Mouse (Mus musculus) cortical plate, adult 2 months (tissue): Measurements from ENCODE around the gene Rbl1. TPM values are rescaled to one million over a fixed set of nuclear protein-coding genes. Genes with fewer than 3 reads are reported as not detected.

Experiments
- H3K27ac ChIP-seq: fragments of 200-500 bp; 2 replicates; pipeline ENCODE4 v1.5.1; 2012; ENCODE audit warnings: low read length, control low read depth, inconsistent platforms; ENCODE audit not compliant: insufficient read depth
- H3K4me1 ChIP-seq: fragments of 200-500 bp; 2 replicates; pipeline ENCODE4 v1.6.1; 2011; ENCODE audit warnings: low read length; ENCODE audit not compliant: control insufficient read depth, insufficient read depth
- H3K4me3 ChIP-seq: fragments of 200-500 bp; 2 replicates; pipeline ENCODE4 v1.5.1; 2011; ENCODE audit warnings: mild to moderate bottlenecking, low read length, control low read depth; ENCODE audit not compliant: insufficient read depth
- CTCF ChIP-seq: fragments of 200-500 bp; IDR thresholded peaks from 2 replicates; pipeline ENCODE4 v1.5.1; 2011; ENCODE audit warnings: mild to moderate bottlenecking, control low read depth, low read length; ENCODE audit not compliant: insufficient read depth; ENCODE audit errors: extremely low read depth
- POLR2A ChIP-seq: fragments of 200-500 bp; IDR thresholded peaks from 2 replicates; pipeline ENCODE4 v1.6.1; 2011; ENCODE audit warnings: mild to moderate bottlenecking, low read length, control low read depth; ENCODE audit not compliant: insufficient read depth; ENCODE audit errors: extremely low read depth
- polyA plus RNA-seq: library from polyadenylated mRNA; depleted of rRNA; stranded (reverse); fragments of >200 nt; gene quantifications from 2 replicates; pipeline ENCODE4 v1.2.3, GENCODE M21; 2012; rRNA removed

Gene Rbl1
- polyA plus RNA-seq, 1 experiment: 2.0 TPM

DNA sequence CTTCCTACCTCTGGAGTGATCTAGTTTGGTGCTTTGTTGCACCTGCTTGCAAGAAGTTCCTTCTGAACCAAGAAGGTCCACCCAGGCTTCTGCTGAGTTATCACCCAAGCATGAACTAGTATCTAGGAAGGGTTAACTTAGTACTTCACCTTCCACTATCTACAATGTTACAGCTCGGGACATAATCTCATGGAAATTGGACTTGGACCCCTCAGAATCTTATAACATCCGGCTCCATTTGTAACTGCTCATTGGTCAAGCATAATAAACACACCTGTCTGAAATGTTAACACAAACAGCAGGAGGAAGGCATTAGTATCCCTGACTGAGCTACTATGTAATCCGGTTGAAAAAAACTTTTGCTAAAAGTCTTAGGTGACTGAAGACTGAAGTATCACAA is 77.0 kb downstream of the Rbl1 start:
- Histone ChIP-seq H3K4me1 (no peaks in the 10 kb centered on the region), H3K27ac (no peak overlapping the region), H3K4me3 (no peak overlapping the region)
- TF ChIP-seq CTCF (no peak), POLR2A (no peak)

DNA sequence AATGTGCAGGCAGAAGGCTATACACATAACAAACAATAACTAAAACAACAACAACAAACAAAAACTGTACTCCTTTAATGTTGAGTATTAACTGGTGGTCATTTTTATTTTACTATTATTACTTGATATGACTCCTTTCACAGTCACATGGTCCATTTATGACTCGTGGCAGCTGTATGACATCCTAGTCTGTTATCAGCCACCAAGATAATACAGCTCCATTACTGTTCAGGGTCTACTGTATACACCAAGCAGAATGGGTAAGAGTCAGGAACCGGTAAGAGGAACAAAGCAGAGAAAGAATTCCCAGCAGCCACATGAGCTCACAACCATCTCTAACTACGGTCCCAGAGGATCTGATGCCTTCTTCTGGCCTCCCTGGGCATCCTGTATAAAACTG is 79.1 kb downstream of the Rbl1 start:
- TF ChIP-seq CTCF: no peak
- no peak for TF ChIP-seq POLR2A
- Histone ChIP-seq H3K4me1 (no peaks in the 10 kb centered on the region), H3K27ac (no peak overlapping the region), H3K4me3 (no peak overlapping the region)

DNA sequence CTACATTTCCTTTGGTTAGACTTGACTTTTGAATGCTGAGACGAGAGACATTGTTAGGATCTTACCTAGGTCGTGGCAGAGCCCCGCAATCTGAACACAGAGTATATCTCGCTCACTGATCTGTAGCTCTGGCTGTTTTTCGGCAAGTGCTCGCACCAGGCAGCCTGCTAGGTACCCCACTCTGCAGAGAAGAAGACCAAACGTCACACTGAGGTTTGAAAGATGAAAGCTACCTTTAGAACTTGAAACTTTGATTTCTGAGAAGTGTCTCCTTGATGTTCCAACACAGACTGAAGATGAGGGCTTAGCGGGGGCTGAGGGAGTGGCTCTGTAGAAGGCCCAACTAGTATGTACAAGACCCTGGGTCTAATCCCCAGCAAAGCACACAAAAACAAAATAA is 82.6 kb downstream of the Rbl1 start:
- H3K4me3 ChIP-seq: no peak overlapping the region
- H3K27ac ChIP-seq: no peak overlapping the region
- TF ChIP-seq CTCF (no peak), POLR2A (no peak)
- H3K4me1 ChIP-seq: no peaks in the 10 kb centered on the region

DNA sequence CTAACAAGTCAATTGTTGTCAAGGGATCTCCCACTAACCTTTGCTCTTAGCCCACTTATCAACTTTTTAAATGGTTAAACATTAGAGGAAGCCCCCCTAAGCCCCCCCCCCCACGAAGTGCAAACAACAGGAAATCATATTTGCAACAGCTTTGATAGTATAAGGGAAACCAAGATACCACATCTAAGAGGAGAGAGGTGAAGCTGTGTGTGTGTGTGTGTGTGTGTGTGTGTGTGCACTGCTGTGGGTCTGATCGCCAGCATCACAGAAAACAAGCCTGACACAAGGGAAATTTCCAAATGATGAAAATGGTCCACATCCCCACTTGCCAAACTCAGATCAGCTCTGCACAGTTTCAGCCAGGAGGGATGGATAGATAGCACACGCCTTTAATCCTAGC is 85.3 kb downstream of the Rbl1 start:
- Histone ChIP-seq H3K4me3 (no peak overlapping the region), H3K4me1 (no peaks in the 10 kb centered on the region), H3K27ac (no peak overlapping the region)
- TF ChIP-seq CTCF (no peak), POLR2A (no peak)

DNA sequence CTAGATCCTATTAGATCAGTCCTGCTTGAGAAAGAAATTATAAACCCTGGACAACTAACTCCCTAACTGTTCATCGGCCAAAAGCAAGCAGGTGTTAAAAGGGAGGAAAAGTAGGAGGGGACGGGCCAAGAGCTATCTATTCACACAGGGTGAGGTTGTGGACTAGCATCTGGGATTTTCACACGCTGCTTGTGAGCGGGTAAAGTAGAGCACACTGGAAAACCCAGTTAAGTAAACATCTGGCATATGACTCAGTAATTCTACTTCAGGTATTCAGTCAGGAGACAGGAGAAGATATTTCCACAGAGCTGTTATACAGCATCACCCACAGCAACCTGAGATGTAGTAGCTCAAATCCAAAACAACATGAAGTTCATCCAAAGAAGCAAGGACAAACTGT is 85.8 kb downstream of the Rbl1 start:
- Histone ChIP-seq H3K4me3 (no peak overlapping the region), H3K27ac (no peak overlapping the region), H3K4me1 (no peaks in the 10 kb centered on the region)
- no peak for TF ChIP-seq POLR2A
- TF ChIP-seq CTCF: no peak

DNA sequence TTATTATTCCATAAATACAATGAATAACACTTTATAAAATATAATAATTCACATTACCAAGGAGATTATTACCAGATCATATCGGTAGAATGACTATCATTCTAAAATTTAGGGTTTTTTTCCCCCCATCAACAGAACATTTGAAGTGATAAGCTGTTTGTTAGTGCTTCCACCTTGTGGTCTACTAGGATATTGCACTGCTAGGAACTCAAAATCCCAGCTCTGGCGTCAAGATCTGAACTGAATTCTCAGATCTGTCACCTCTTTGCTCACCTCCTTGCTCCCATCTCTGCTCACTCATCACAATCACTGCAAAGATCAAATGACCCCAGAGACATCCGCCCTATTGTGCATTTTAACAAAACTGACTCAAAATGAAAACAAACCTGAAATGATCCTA is 87.4 kb downstream of the Rbl1 start:
- Histone ChIP-seq H3K27ac (no peak overlapping the region), H3K4me3 (no peak overlapping the region), H3K4me1 (no peaks in the 10 kb centered on the region)
- TF ChIP-seq CTCF: peak; percentile 48; the same call in 1 of the 2 replicates
- TF ChIP-seq POLR2A: no peak

DNA sequence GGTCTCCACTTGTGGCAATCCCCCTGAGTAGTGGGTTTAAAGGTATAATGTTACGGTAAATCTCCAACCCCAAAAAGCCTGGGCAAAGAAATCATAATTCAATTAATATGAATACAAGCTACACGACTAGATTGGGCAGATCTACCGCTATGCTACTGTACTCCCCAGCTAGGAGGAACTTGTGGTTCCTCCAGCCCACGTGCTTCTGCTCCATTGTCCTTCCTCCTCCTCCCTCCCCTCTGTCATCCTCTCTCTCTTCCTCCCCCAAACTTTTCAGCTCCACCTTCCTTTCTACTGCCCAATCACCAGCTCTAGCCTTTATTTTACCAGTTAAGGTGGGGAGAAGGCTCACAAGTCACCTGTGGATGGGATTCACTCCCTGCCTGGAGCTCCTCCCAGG is 96.1 kb downstream of the Rbl1 start:
- Histone ChIP-seq H3K27ac (no peak overlapping the region), H3K4me3 (no peak overlapping the region), H3K4me1 (no peaks in the 10 kb centered on the region)
- TF ChIP-seq CTCF: no peak
- TF ChIP-seq POLR2A: no peak

DNA sequence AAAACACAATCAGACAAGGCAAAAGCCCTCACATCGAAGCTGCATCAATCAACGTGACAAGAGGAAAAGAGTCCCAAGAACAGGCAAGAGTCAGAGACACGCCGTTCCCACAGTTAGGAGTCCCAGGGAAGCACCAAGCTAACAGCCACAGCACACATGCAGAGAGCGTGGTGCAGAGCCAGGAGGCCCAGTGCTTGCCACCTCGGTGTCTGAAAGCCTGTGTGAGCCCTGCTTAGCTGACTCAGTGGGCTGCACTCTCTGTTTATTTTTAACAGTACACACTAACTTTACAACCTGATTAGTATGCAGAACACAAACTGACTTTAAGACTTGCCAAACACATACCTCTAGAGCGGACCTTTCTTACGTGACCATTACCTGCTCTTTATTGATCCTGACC is 99.9 kb downstream of the Rbl1 start:
- no peak overlapping the region for H3K27ac ChIP-seq
- H3K4me1 ChIP-seq: no peaks in the 10 kb centered on the region
- TF ChIP-seq POLR2A (no peak), CTCF (no peak)
- no peak overlapping the region for H3K4me3 ChIP-seq

DNA sequence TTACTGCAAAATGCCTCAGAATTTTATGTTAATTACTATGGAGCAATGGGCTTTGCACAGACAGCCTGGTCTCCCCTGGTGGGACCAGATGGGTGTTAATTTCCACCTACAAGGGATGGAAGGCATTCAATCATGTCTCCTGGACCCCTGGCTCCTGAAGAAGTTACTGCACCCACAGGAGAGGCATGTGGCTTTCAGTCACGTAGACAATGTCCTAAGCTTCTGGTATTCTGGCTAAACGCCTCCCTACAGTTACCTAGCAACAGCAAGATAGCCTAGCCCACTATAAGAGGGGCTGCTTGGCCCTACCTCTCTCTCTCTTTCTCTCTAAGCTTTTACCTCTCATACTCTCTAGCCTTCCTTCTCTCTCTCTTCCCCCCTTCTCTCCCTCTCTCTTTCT is 102.1 kb downstream of the Rbl1 start:
- no peak overlapping the region for H3K27ac ChIP-seq
- TF ChIP-seq POLR2A: no peak
- no peak for TF ChIP-seq CTCF
- no peak overlapping the region for H3K4me3 ChIP-seq
- H3K4me1 ChIP-seq: no peaks in the 10 kb centered on the region

DNA sequence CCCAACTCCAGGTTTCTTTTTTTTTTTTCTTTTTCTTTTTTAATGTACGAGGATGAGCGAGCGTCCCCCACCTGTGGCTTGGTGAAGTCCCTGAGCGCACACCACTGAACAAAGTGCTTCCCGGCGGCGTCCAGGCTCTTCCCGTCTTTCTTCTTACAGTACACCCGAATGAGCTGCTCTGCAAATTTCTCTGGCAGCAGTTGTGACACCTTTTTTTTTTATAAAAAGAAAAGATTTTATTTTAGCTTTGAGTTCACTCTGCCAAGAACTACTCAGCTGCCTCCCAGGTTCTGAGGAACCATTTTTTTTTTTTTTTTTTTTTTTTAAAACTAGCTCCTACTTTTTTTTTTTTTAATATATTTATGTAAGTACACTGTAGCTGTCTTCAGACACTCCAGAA is 102.7 kb downstream of the Rbl1 start:
- no peak overlapping the region for H3K27ac ChIP-seq
- no peak for TF ChIP-seq POLR2A
- no peak for TF ChIP-seq CTCF
- no peaks in the 10 kb centered on the region for H3K4me1 ChIP-seq
- H3K4me3 ChIP-seq: no peak overlapping the region

DNA sequence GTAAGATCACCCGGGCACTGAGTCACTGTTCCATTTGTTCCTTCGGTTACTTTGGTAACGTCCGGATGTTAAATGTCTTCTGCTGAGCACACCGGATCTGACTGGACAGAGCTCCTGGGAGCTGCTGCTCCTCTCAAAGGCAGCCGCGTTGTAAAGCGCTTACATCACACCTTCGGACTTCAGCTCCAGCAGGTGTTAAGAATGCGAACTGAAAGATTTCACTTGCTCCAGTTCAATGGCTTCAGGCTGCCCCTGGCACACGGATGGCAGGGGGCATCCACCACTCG is 104.1 kb downstream of the Rbl1 start:
- Histone ChIP-seq H3K4me3 (no peak overlapping the region), H3K27ac (no peak overlapping the region), H3K4me1 (no peaks in the 10 kb centered on the region)
- no peak for TF ChIP-seq CTCF
- TF ChIP-seq POLR2A: no peak

DNA sequence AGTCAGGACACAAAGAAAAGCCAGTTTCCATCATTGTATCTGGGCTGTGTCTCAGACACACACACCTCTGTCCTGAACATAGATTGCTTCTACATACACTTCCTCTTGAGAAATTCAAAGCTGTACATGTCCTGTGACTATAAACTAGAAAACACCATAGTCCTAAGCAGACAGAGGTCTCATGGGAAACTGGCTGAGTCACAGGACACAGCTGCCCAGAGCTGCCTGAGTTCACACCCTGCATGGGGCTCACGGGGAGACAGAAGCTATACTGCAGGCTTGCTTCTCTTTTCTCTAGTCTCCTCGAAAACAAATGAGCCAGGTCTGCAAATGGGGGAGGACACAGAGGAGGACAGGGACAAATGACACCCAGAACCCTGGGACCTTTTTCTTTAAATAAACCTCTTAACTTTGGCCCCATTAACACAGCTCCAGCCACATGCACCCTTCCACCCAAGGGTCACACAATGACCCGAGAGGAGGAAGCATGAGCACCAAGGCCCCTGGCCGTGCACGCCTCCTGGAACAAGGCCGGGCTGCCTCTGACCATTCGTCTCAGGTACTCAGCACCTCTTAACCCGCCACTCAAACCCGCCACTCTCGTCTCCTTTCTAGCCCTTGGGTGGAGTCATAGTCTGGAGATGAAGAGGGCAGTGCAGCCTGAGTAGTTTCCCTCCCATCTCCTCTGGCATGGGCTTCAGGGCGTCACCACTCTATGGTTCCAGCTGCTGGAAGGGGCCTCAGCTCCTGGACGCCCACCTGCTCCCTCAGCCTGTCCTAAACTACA is 104.6 kb downstream of the Rbl1 start:
- no peaks in the 10 kb centered on the region for H3K4me1 ChIP-seq
- no peak overlapping the region for H3K4me3 ChIP-seq
- TF ChIP-seq POLR2A (no peak), CTCF (no peak)
- H3K27ac ChIP-seq: no peak overlapping the region

Other genes with a start within 250 kb of the Rbl1 start
- 585 and 611 TPM in 2 replicates for gene Ndrg3, start 212.5 kb downstream of the Rbl1 start, polyA plus RNA-seq
- gene Dsn1, start 197.4 kb downstream of the Rbl1 start, polyA plus RNA-seq: 5.4 and 5.8 TPM in 2 replicates
- gene Soga1, start 125.3 kb downstream of the Rbl1 start, polyA plus RNA-seq: 5.8 and 6.8 TPM in 2 replicates
- gene Tldc2, start 117.5 kb downstream of the Rbl1 start, polyA plus RNA-seq: not detected in 2 replicates
- gene Samhd1, start 69.3 kb downstream of the Rbl1 start, polyA plus RNA-seq: 14.7 and 15.9 TPM in 2 replicates
- 118 and 119 TPM in 2 replicates for gene Rpn2, start 74.5 kb upstream of the Rbl1 start, polyA plus RNA-seq
- 1.3 and 1.5 TPM in 2 replicates for gene Mroh8, start 75.0 kb upstream of the Rbl1 start, polyA plus RNA-seq
- gene Ghrh, start 143.0 kb upstream of the Rbl1 start, polyA plus RNA-seq: 0.53 TPM in 1 of 2 replicates, not detected in the other
- gene Manbal, start 163.1 kb upstream of the Rbl1 start, polyA plus RNA-seq: 101 and 108 TPM in 2 replicates
- gene Src, start 213.9 kb upstream of the Rbl1 start, polyA plus RNA-seq: 83.8 and 95.0 TPM in 2 replicates